Mouse (Mus musculus) embryo, embryonic 10.5 days (tissue): ENCODE measurements around the gene Scfd2.
A peak's percentile ranks its signal among the peaks of the same experiment; 100 is the strongest.

Experiments used
- DNase-seq: peaks from one replicate; pipeline ENCODE4 v3.0.0-alpha.2; 2015; ENCODE audit warnings: low spot score

The Scfd2 gene

GRCm38 (mm10) chr5:74201570-74202357 lies 329.8 kb downstream of the Scfd2 start:
- DNase-seq = peak; percentile 72

DNA sequence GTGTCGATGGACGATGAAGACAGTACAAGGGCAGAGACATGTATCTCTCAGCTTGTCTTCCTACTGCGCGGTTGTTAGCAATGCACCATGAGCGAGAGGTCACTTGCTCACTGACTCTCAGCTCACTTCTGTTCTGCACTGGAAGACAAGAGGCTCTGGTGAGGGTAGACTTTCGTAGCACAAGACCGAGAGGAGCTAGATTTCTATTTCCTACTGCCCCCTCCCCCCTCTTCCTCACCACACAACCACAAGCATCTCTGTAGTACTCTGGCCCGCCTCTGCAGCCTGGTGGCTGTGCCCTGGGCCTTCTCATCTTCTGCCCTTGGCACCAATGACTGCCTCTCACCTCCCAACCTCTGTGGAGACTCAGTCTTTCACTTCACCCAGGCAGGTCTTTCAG lies 331.1 kb downstream of the Scfd2 start:
- DNase-seq = no peak

GRCm38 (mm10) chr5:74199793-74200192 lies 331.8 kb downstream of the Scfd2 start:
- no peak for DNase-seq

GRCm38 (mm10) chr5:74198446-74198845 lies 333.1 kb downstream of the Scfd2 start:
- no peak for DNase-seq

DNA sequence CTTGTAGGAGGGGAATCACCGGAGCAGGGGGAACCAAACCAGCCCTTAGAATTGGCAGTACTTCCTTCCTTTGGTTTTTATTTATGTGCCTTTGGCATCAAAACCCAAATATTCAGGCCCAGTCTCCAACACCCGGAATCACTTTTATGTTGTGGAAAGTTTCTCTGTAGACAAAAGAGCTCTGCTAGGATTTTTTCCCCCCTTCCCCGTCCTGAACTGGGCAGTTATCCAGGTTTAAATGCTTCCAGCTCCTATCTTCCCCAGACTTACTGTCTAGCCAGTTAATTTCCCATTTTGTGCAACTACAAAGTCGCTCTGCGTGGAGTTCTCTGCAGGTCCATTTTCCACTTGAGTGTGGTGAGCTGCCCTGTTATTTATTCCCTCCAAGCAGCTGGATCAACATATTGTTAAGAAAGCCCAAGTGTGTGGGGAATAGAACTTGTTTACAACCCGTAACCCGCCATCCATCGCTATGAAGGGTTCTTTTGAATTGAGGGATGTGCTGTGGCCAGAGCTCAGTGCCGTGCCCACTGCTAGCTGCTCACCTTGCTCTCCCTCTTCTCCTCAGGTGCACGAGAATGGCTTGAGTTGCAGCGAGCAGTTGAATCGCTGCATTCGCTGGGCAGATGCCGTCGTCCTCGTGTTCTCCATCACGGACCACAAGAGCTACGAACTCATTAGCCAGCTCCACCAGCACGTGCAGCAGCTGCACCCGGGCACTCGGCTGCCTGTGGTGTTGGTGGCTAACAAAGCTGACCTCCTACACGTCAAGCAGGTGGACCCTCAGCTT lies 333.8 kb downstream of the Scfd2 start:
- DNase-seq = no peak

- peak; percentile 75 for DNase-seq
These were observed 335.3 kb downstream of the Scfd2 start for GRCm38 (mm10) chr5:74196307-74196618.

- peak; percentile 64 for DNase-seq
These were observed 335.8 kb downstream of the Scfd2 start for GRCm38 (mm10) chr5:74195614-74196306.

DNA sequence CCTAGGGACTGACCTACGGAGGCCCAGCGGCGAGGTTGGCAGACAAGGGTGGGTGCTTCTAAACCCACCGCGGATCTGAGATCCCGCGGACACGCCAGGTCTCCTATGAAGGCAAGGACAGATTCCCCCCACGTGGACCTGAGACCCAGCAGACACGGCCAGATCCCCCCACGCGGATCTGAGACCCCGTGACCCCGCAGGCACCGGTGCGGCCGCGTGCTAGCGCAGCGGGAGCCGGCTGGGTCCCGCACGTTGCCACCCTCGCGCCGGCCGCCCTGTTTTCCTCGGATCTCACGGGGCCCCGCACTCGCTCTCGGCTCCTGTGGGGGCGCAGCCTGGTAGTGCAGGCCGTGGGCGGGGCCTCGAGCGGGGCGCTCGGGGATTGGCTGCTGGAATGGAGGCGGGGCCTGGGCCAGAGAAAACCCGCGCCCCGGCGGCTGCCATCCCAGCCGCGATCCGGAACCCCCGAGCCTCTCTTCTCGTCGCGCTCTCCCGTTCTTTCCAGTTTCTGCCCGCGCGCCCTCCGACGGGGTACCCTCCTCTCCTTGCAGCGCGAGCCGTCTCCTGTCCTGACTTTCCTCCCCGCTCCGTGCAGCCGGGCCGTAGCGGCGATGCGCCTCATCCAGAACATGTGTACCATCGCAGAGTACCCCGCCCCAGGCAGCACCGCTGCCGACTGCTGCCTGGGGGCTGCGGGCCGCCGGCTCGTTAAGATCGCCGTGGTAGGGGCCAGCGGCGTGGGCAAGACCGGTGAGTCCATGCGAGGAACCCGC lies 336.5 kb downstream of the Scfd2 start, which contains the start of gene Rasl11b:
Gene Rasl11b, plus strand, starts transcription at position 446 of the 773 bp plus-strand sequence.
- peak; percentile 96 for DNase-seq

- DNase-seq = no peak
These were observed 337.3 kb downstream of the Scfd2 start for GRCm38 (mm10) chr5:74194027-74194840.

- DNase-seq = peak; percentile 52
These were observed 337.9 kb downstream of the Scfd2 start for GRCm38 (mm10) chr5:74193626-74194025.

- DNase-seq = no peak
These were observed 338.6 kb downstream of the Scfd2 start for GRCm38 (mm10) chr5:74193008-74193407.

- DNase-seq = no peak
These were observed 340.6 kb downstream of the Scfd2 start for GRCm38 (mm10) chr5:74190911-74191310.

DNA sequence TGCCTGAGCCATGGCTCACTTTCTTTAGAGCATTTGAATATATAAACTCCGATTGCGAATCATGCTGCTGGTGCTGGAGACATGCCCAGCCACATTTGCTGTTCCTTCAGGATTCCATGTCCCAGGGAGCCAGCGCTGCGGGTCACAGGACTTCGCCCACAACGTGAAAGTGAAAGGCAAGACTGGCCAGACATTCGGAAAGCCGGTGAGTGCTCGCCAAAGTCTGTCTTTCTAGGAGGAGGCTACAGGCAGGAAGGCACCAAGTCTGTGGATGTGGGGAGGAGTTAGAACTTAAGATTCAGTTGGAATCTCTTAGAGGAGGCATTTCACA lies 341.4 kb downstream of the Scfd2 start:
- DNase-seq = no peak

- DNase-seq = no peak
These were observed 341.9 kb downstream of the Scfd2 start for GRCm38 (mm10) chr5:74189484-74190160.

GRCm38 (mm10) chr5:74188886-74189285 lies 342.7 kb downstream of the Scfd2 start:
- DNase-seq = no peak

DNA sequence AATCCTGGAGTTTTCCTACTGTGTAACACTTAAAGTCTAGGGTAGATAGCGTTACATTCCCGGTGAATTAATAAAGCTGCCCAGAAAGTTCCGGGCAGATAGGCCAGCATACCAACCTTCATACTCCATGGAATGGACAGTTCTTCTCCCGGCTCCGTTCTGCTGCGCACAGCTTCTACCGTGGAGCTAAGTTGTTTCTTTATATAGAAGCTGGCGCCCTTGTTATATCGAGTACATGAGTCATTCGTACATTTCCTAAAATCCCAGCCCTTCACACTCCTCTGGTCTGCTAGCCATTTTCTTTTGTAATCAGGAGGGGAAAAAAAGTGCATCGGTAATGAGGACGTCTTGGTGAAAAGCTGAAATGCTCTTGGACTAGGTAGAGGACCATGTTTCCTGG lies 343.5 kb downstream of the Scfd2 start:
- DNase-seq = no peak

- no peak for DNase-seq
These were observed 347.0 kb downstream of the Scfd2 start for GRCm38 (mm10) chr5:74184607-74185006.

- DNase-seq = no peak
These were observed 348.4 kb downstream of the Scfd2 start for GRCm38 (mm10) chr5:74183118-74183517.

DNA sequence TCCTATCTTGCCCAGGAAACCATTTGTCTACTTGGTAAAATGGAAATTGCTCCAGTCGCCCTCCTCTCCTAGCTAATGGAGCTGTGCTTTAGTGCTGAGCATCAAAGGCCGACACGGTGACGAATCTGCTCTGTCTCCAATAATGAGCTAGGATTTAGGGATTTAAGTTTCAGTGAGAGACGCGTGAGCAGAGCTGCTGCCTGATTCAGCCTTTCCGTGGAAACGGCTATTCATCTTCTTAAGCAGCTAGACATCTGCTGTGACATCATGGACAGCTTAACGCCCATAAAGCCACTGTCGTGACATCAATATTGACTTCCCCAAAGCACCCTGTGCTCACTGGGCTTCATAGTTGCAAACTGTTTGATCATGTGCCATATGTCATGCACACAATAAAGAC lies 351.3 kb downstream of the Scfd2 start:
- peak; percentile 57 for DNase-seq

DNA sequence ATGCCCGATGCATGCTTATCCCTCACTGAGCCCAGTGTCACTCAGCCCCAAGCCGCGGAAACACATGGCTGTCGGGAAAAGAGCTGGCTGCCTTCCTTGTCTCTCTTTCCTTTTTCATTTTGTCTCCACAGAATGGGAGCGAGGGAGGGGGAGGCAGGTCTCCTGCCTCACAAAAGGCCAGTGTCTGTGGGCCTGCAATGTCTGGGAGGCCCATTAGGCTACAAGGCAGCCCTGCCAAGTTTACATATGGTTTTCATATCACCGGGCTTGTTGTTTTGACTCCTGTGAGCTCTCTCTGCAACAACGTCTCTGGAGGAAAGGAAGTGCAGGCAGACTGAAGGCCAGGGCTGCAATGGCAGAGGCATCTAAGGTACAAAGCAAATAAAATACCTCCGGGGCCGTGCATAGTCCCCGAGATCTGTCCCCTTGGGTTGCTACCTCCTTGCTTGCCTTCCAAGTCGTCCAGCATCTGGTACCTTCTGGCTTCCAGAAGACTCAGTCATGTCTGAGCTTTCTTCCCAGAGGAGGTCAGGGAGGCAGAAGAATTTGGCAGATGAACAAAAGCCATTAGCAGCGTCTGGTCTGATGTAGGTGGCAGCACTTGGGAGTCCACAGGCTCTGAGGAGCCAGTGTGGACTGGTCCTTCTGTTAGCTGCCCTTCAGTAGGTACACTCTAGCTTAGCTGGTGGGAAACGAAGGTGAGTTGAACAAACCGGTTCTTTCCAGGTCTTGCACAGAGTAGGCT lies 355.9 kb downstream of the Scfd2 start:
- DNase-seq = peak; percentile 77
